Mouse (Mus musculus) lung, postnatal 0 days (tissue): ENCODE measurements around the gene Afdn.

Experiments used
- CTCF ChIP-seq: IDR thresholded peaks from 2 replicates; pipeline ENCODE4 v1.5.1; 2016; ENCODE audit warnings: antibody characterized with exemption, mild to moderate bottlenecking
- EP300 ChIP-seq: IDR thresholded peaks from 2 replicates; pipeline ENCODE4 v1.6.1; 2016; ENCODE audit warnings: antibody characterized with exemption, mild to moderate bottlenecking, control low read depth

GRCm38 (mm10) chr17:13865340-13865739 is 105.0 kb downstream of the Afdn start:
- TF ChIP-seq CTCF = no peak
- TF ChIP-seq EP300 = no peak
